Mouse (Mus musculus): ENCODE results near the gene Tmco3.

DNA sequence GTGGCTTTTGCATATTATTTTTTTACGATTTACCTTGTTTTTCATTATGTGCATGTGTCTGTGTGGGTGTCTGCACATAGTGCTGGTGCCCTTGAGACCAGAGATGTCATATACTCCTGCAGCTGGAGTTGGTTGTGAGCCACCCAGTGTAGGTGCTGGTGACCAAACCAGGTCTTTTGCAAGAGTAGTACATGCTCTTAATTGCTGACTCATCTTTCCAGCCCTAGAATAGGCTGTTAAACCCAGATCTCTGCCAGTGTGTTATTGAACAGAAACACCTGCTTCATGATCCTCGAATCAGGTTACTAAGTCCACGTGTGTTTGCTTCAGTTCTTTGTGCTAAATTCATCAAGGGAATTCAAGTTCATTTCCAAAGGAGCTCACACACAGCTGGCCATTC is 26.9 kb downstream of the Tmco3 start:
- TF ChIP-seq CTCF (IDR thresholded peaks at IDR 0.05; ENCODE audit: extremely low read depth, insufficient read length, insufficient replicate concordance, low read depth, low read length): no peak
- no peak for TF ChIP-seq POLR2A (IDR thresholded peaks at IDR 0.05; ENCODE audit: low read depth, low read length)
